Mouse (Mus musculus): ENCODE measurements around the gene Olfr642.

The Olfr642 gene

GRCm38 (mm10) chr7:104052566-104052965, at the start of gene Olfr642:
Gene Olfr642 (minus strand): TSS chr7:104052666.
- no peak for DNase-seq (ENCODE audit: low read depth, low spot score)

DNA sequence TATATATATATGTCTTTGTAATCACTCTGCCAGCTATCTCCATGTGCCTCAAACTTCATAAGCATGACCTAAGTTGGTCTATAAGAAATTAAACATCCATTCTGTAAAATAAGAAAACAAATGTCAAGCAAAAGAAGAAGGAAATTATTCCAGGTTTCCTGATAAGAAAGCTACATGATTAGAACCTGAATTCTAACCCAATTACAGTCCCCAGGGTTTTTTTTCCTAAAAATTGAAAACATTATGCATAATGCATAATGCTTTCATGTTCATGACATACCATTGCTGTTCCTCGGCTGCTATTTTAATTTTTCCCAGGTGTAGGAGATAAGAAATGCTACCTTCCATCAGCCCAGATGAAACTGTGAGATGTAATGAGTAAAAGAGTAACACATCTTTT, 32.9 kb upstream of the Olfr642 start, which contains the start of gene Olfr645:
Gene Olfr645, minus strand, starts transcription at position 101 of the 400 bp plus-strand sequence.
- no peak for DNase-seq (ENCODE audit: low read depth, low spot score)

DNA sequence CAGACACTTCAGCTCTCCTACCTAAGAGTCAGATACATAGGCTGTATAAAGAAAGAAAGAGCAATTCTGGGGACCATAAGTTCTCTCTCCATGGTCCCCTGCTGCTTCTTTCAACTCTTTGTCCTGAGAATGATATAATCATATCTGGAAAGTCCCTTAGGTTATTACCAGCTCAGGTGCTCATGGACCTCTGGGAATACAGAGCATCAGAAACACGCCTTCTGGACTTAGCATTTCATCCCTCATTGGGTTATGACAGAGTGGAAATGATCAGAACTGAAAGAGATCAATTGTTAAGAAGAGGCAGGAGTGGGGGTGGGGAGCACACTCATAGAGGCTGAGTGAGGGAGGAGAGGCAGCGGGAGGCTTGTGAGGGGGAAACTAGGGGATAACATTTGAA, 19.3 kb upstream of the Olfr642 start, which contains the start of gene Olfr644:
Gene Olfr644, minus strand, starts transcription at position 101 of the 400 bp plus-strand sequence.
- no peak for DNase-seq (ENCODE audit: low read depth, low spot score)

DNA sequence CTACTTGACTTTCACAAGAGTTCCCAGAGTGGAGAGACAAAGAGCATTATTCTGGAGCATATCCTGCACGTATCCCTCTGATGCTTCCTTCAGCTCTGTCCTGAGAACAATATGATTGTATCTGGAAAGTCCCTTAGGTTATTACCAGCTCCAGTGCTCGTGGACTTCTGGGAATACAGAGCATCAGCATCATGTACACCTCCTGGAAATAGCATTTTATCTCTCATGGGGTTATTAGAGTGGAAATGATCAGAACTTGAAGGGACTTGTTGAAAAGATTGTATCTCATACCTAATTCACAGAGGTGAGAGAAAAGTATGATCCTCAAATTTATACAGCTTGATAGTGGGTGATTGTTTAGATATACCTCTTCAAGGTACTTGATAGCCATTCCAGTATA, 8.9 kb upstream of the Olfr642 start, which contains the start of gene 4930516K23Rik:
Gene 4930516K23Rik, minus strand, starts transcription at position 101 of the 400 bp plus-strand sequence.
- DNase-seq (ENCODE audit: low read depth, low spot score), result no peak

GRCm38 (mm10) chr7:104059215-104059614, 6.7 kb upstream of the Olfr642 start:
- DNase-seq (ENCODE audit: low read depth, low spot score), result no peak

- no peak for DNase-seq (ENCODE audit: low read depth, low spot score)
Observed at GRCm38 (mm10) chr7:104050745-104051144, 1.7 kb downstream of the Olfr642 start.

GRCm38 (mm10) chr7:104035145-104035544, 17.3 kb downstream of the Olfr642 start, which contains the start of gene Olfr641:
Gene Olfr641 (plus strand): TSS chr7:104035445.
- DNase-seq (ENCODE audit: low read depth, low spot score), result no peak

DNA sequence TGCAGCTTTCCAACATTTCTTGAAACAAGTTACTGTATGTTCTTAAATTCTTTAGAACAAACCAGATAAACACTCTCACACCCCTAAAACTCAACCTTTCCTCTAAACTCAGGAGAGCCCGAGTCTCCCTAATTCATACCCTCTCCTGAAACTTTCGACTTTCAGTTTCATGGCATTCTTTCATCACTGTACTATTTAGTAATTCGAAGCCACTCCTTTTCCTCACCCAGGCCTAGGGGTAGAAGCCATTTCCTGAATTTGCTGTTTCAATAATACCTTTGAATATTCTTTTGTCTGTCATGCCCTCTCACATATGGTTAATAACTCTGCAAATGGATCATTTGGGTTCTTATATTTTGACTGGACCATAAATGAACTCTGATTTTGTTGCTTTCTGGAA, 25.5 kb downstream of the Olfr642 start:
- no peak for DNase-seq (ENCODE audit: low read depth, low spot score)

- no peak for DNase-seq (ENCODE audit: low read depth, low spot score)
Observed at GRCm38 (mm10) chr7:104025473-104025872, 27.0 kb downstream of the Olfr642 start, which contains the start of gene Olfr640. Gene Olfr640 (minus strand): TSS chr7:104025573.

DNA sequence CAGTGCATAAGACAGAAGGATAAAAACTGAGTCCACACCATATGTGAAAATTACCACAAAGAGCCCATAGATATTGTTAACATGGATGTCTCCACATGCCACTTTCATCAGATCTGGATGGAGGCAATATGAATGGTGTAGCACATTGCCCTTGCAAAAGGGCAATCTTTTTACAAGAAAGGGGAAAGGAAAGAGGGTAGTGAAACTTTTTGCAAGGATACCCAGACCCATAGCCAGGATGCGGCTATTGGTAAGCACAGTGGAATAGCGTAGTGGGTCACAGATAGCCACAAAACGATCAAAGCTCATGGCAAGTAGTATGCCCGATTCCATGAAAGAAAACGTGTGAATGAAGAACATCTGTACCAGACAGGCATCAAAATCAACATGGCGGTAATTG, 30.8 kb downstream of the Olfr642 start:
- no peak for DNase-seq (ENCODE audit: low read depth, low spot score)

- DNase-seq (ENCODE audit: low read depth, low spot score), result no peak
Observed at GRCm38 (mm10) chr7:104018953-104019352, 33.5 kb downstream of the Olfr642 start.

- no peak for DNase-seq (ENCODE audit: low read depth, low spot score)
Observed at GRCm38 (mm10) chr7:104017203-104017602, 35.3 kb downstream of the Olfr642 start, which contains the start of gene Olfr639. Gene Olfr639 (minus strand): TSS chr7:104017303.

GRCm38 (mm10) chr7:103999124-103999523, 53.3 kb downstream of the Olfr642 start:
- DNase-seq (ENCODE audit: low read depth, low spot score), result no peak

DNA sequence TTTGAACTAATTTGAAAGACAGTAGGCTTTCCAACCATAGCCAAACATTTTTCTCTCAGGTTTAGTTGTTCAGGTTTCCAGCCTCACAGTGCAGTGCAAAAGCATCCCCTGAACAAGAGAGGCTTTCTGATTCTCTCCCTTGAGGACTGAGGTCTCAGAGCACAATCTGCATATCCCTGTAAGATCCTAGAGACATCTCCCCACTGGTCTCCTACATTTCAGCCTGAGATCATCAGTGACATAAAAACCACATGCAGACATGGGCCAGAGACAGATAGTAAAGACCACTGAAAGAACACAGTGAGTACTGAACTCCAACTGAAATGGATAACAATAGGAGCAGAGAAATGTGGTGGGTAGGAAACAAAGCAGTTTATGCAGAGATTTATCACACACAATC, 54.0 kb downstream of the Olfr642 start, which contains the start of gene Olfr638:
Gene Olfr638, plus strand, starts transcription at position 301 of the 400 bp plus-strand sequence.
- no peak for DNase-seq (ENCODE audit: low read depth, low spot score)

All from c-Kit-negative CD71-positive TER-119-positive erythroid progenitor cells, embryonic 14.5 days (primary cell).